ENCODE assay signal across 7 mouse cellular contexts in genomic region chr1:38987080-38987864, GRCm38 (mm10). TPM values are rescaled to one million over a fixed set of nuclear protein-coding genes. Genes with fewer than 3 reads are reported as not detected.
DNase-seq lines count a peak whose midpoint lies in the region; ATAC-seq lines count a peak whose summit lies in the region.

No protein-coding gene starts in this region.

- H3K36me3 ChIP-seq in embryonic facial prominence, embryonic 12.5 days, result peaks cover 11% of the 10 kb centered on the region
- no peaks in the 10 kb centered on the region for H3K36me3 ChIP-seq in limb, embryonic 11.5 days (ENCODE audit: control insufficient read depth, insufficient read depth, low read length)
- peaks cover 9% of the 10 kb centered on the region for H3K36me3 ChIP-seq in midbrain, embryonic 14.5 days (ENCODE audit: control insufficient read depth, insufficient read depth, low read length)

- ATAC-seq in embryonic facial prominence, embryonic 12.5 days (ENCODE audit: insufficient number of reproducible peaks, insufficient read depth, low FRiP score, low TSS enrichment), result peak; percentile 97
- ATAC-seq in limb, embryonic 11.5 days (ENCODE audit: insufficient number of reproducible peaks, low FRiP score, low TSS enrichment, low read depth), result peak; percentile 99
- peak; percentile 98 for ATAC-seq in midbrain, embryonic 14.5 days (ENCODE audit: low FRiP score, low TSS enrichment)

- peak overlapping the region; percentile 69 for H3K27ac ChIP-seq in embryonic facial prominence, embryonic 12.5 days
- H3K27ac ChIP-seq in limb, embryonic 11.5 days (replicated peaks; ENCODE audit: low read depth, low read length), result peak overlapping the region; percentile 56; the same call in 1 of the 2 replicates
- peak overlapping the region; percentile 79 for H3K27ac ChIP-seq in midbrain, embryonic 14.5 days (replicated peaks; ENCODE audit: low read depth, low read length)

- peak overlapping the region; percentile 77 for H3K4me2 ChIP-seq in embryonic facial prominence, embryonic 12.5 days (replicated peaks)
- H3K4me2 ChIP-seq in limb, embryonic 11.5 days (ENCODE audit: low read depth, severe bottlenecking), result peak overlapping the region; percentile 76
- peak overlapping the region; percentile 61 for H3K4me2 ChIP-seq in midbrain, embryonic 14.5 days (ENCODE audit: low read length)

- H3K4me1 ChIP-seq in embryonic facial prominence, embryonic 12.5 days, result peaks cover 9% of the 10 kb centered on the region
- H3K4me1 ChIP-seq in limb, embryonic 11.5 days (ENCODE audit: control insufficient read depth, insufficient read depth, low read length), result peaks cover 7% of the 10 kb centered on the region
- peaks cover 8% of the 10 kb centered on the region for H3K4me1 ChIP-seq in midbrain, embryonic 14.5 days (ENCODE audit: control insufficient read depth, insufficient read depth, low read length)

- no peaks in the 10 kb centered on the region for H3K9me3 ChIP-seq in embryonic facial prominence, embryonic 12.5 days
- H3K9me3 ChIP-seq in limb, embryonic 11.5 days (ENCODE audit: control insufficient read depth, low read length), result no peaks in the 10 kb centered on the region
- H3K9me3 ChIP-seq in midbrain, embryonic 14.5 days (ENCODE audit: control insufficient read depth, low read length), result no peaks in the 10 kb centered on the region

- peak overlapping the region; percentile 76 for H3K4me3 ChIP-seq in embryonic facial prominence, embryonic 12.5 days
- H3K4me3 ChIP-seq in limb, embryonic 11.5 days (ENCODE audit: low read depth, low read length), result peak overlapping the region; percentile 85
- H3K4me3 ChIP-seq in midbrain, embryonic 14.5 days (replicated peaks; ENCODE audit: low read depth, low read length), result peak overlapping the region; percentile 79

- peak overlapping the region; percentile 67 for H3K9ac ChIP-seq in embryonic facial prominence, embryonic 12.5 days
- H3K9ac ChIP-seq in limb, embryonic 11.5 days (ENCODE audit: low read length), result peak overlapping the region; percentile 79
- H3K9ac ChIP-seq in midbrain, embryonic 14.5 days (replicated peaks; ENCODE audit: low read length), result peak overlapping the region; percentile 76

- peak; percentile 96 for DNase-seq in adrenal gland, postnatal 25 days
- DNase-seq in heart, adult 11 months, result peak; percentile 100
- DNase-seq in kidney, adult 18-20 months, result peak; percentile 99
- peak; percentile 98 for DNase-seq in limb, embryonic 11.5 days (ENCODE audit: low spot score)
- peak; percentile 98 for DNase-seq in midbrain, embryonic 14.5 days
- DNase-seq in spleen, adult 18-20 months, result peak; percentile 94 to 98

- 6% methylated on average over 38 of the region's 38 CpGs for WGBS in embryonic facial prominence, embryonic 12.5 days
- WGBS in limb, embryonic 11.5 days, result 5% methylated on average over 38 of the region's 38 CpGs
- 4% methylated on average over 38 of the region's 38 CpGs for WGBS in midbrain, embryonic 14.5 days

- no peaks in the 10 kb centered on the region for H3K27me3 ChIP-seq in embryonic facial prominence, embryonic 12.5 days
- H3K27me3 ChIP-seq in limb, embryonic 11.5 days (ENCODE audit: control insufficient read depth, insufficient read depth, low read length), result no peaks in the 10 kb centered on the region
- no peaks in the 10 kb centered on the region for H3K27me3 ChIP-seq in midbrain, embryonic 14.5 days (ENCODE audit: control insufficient read depth, insufficient read depth, low read length)

RNA-seq across cellular contexts. Expression of gene Pdcl3, which starts 1.9 kb away (rescaled TPM):
- total RNA-seq in adrenal gland, postnatal 25 days (2021), result 86.8 and 92.9 TPM in 2 replicates
- polyA plus RNA-seq in embryonic facial prominence, embryonic 12.5 days (2016; fragmentation: Nextera tagmentation; extraction: Ambion mirVana), result 151 and 165 TPM in 2 replicates
- polyA plus RNA-seq in limb, embryonic 11.5 days (2014; fragmentation: Nextera tagmentation; extraction: Ambion mirVana), result 148 and 149 TPM in 2 replicates
- polyA plus RNA-seq in midbrain, embryonic 14.5 days (2014; fragmentation: Nextera tagmentation; extraction: Ambion mirVana), result 143 and 156 TPM in 2 replicates

RNA-seq across cellular contexts. Expression of gene Nms, which starts 48.3 kb away (rescaled TPM):
- total RNA-seq in adrenal gland, postnatal 25 days (2021), result not detected in 2 replicates
- not detected in 2 replicates for polyA plus RNA-seq in embryonic facial prominence, embryonic 12.5 days (2016; fragmentation: Nextera tagmentation; extraction: Ambion mirVana)
- polyA plus RNA-seq in limb, embryonic 11.5 days (2014; fragmentation: Nextera tagmentation; extraction: Ambion mirVana), result not detected in 2 replicates
- not detected in 2 replicates for polyA plus RNA-seq in midbrain, embryonic 14.5 days (2014; fragmentation: Nextera tagmentation; extraction: Ambion mirVana)

Comparison
In these comparisons a context has a peak if more than half of its experiments do, and no peak if none do; other contexts are left out.
1. Peak in every context shown above with its lines: DNase-seq, ATAC-seq, H3K4me3 ChIP-seq and H3K27ac ChIP-seq.